Mouse (Mus musculus) liver, embryonic 16.5 days (tissue): ENCODE data around the gene Col26a1. TPM values are rescaled to one million over a fixed set of nuclear protein-coding genes. Genes with fewer than 3 reads are reported as not detected.

Experiments
- ATAC-seq: fragments of 200-750 bp; cut with Nextera tagmentation; 2 replicates; pipeline ENCODE4 v1.8.0; 2017; ENCODE audit warnings: low read depth, mild to moderate bottlenecking, moderate number of reproducible peaks, moderate library complexity
- H3K27ac ChIP-seq: fragments of 300-500 bp; sonication (generic); 2 replicates; pipeline ENCODE4 v1.5.1; 2014; ENCODE audit warnings: mild to moderate bottlenecking, low read length
- H3K27me3 ChIP-seq: fragments of 300-500 bp; sonication (generic); 2 replicates; pipeline ENCODE4 v1.6.1; 2014; ENCODE audit warnings: low read depth, low read length, mixed read lengths; ENCODE audit not compliant: control insufficient read depth, insufficient read depth
- H3K36me3 ChIP-seq: fragments of 300-500 bp; sonication (generic); 2 replicates; pipeline ENCODE4 v1.6.1; 2014; ENCODE audit warnings: mild to moderate bottlenecking; ENCODE audit not compliant: control insufficient read depth, insufficient read depth
- H3K4me1 ChIP-seq: fragments of 300-500 bp; sonication (generic); 2 replicates; pipeline ENCODE4 v1.6.1; 2014; ENCODE audit warnings: low read depth, low read length, mixed read lengths; ENCODE audit not compliant: control insufficient read depth
- H3K4me2 ChIP-seq: fragments of 300-500 bp; sonication (generic); 2 replicates; pipeline ENCODE4 v1.6.1; 2014; ENCODE audit warnings: low read depth, low read length, mixed read lengths
- H3K4me3 ChIP-seq: fragments of 300-500 bp; sonication (generic); 2 replicates; pipeline ENCODE4 v1.5.1; 2014; ENCODE audit warnings: low read depth, mild to moderate bottlenecking, low read length
- H3K9ac ChIP-seq: fragments of 300-500 bp; sonication (generic); 2 replicates; pipeline ENCODE4 v1.6.1; 2014; ENCODE audit warnings: low read depth, low read length
- H3K9me3 ChIP-seq: fragments of 300-500 bp; sonication (generic); replicated peaks from 2 replicates; pipeline ENCODE4 v1.6.1; 2016; ENCODE audit warnings: low read length; ENCODE audit not compliant: control insufficient read depth
- WGBS: fragments of 180-500 bp; shearing (Covaris S2); extraction: QIAGEN DNeasy Blood & Tissue Kit; methylation state at CpG from one replicate; pipeline ENCODE4 v1.1.7; 2014; ENCODE audit not compliant: insufficient replicate concordance; 5-methylcytosine and 5-hydroxymethylcytosine counted together
- polyA plus RNA-seq: library from polyadenylated mRNA; unstranded; fragments of >200 nt; fragmentation: Nextera tagmentation; extraction: Ambion mirVana; gene quantifications from 2 replicates; pipeline ENCODE4 v1.2.1, GENCODE M21; 2015

Gene Col26a1
- polyA plus RNA-seq, 1 experiment from 2014 or later = 0.42 TPM

DNA sequence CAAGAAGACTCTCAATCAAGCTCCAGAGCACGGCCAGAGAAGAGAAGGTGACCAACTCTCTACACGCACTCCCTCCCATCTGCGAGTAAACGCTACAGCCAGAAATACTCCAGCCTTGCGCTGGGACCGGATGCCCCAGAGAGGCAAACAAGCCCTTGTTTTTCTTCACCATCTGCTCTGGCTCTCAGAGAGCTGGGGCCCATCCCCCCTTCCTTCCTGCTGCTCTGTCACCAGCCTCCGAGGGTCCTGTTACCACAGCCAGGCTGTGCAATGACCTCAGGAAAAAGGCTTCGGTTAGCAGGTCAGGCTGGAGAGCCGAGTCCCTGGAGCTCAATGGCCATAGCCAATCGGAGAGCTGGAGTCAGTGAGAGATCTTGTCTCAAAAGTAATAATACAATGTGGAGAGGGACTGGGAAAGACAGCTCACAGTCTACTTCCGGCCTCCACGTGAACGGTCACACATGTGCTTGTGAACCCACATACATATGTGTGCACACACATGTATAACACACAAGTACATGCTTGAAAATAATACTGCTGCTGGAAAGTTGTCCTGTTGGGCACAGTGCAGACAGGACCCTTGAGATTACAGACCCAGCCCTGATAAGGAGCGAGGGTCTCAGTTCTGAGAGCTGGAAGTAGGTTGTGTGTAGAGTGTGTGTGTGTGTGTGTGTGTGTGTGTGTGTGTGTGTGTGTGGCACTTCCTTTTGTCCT lies 18.9 kb downstream of the Col26a1 start:
- Histone ChIP-seq H3K27me3 (no peaks in the 10 kb centered on the region), H3K9ac (no peak overlapping the region), H3K27ac (no peak overlapping the region), H3K4me1 (no peaks in the 10 kb centered on the region), H3K36me3 (no peaks in the 10 kb centered on the region), H3K4me2 (no peak overlapping the region), H3K9me3 (no peaks in the 10 kb centered on the region), H3K4me3 (no peak overlapping the region)
- ATAC-seq = peak; percentile 48; the same call in 1 of the 2 replicates
- 8% methylated on average over 14 of the region's 14 CpGs for WGBS

DNA sequence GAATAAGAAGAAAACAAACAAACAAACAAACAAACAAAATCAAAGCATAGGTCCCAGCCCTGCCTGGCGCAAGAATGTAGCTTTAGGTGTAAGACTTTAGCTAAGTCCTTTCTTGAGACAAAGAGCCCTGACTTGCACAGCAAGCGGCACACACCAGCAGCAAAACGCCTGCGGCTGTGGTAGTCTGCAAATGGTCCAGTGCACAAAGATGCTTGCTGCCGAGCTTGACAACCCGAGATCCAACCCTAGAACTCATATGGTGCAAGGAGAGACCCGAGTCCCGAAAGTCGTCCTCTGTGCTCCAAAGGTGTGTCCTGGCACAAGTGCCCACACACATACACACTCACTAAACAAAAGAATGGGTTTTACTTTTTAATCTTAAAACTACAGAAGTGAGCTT lies 19.7 kb downstream of the Col26a1 start:
- H3K27me3 ChIP-seq = no peaks in the 10 kb centered on the region
- no peak overlapping the region for H3K4me2 ChIP-seq
- H3K9ac ChIP-seq = no peak overlapping the region
- H3K9me3 ChIP-seq = no peaks in the 10 kb centered on the region
- H3K27ac ChIP-seq = no peak overlapping the region
- H3K4me3 ChIP-seq = no peak overlapping the region
- no peak for ATAC-seq
- H3K36me3 ChIP-seq = no peaks in the 10 kb centered on the region
- 54% methylated on average over 9 of the region's 9 CpGs for whole genome bisulfite sequencing
- no peaks in the 10 kb centered on the region for H3K4me1 ChIP-seq

DNA sequence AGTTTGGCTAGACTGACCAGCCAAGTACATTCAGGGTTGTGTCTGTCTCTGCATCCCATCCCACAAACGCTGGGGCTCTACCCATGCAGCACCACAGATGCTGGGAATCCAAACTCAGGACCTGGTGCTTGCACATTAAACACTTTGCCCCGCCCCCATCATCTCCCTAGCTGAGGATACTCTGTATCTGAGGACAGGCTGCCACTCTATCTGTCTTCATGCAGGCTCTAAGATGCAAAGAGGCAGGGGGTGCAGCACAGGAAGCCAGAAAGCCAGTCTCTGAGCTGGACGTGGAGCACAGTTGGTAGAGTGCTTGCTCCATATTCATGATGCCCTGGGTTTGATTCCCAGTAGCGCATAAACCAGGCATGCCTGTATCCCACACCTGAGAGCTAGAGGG lies 20.2 kb downstream of the Col26a1 start:
- H3K27me3 ChIP-seq = no peaks in the 10 kb centered on the region
- no peak overlapping the region for H3K4me3 ChIP-seq
- ATAC-seq = no peak
- no peaks in the 10 kb centered on the region for H3K36me3 ChIP-seq
- no peaks in the 10 kb centered on the region for H3K9me3 ChIP-seq
- no peak overlapping the region for H3K4me2 ChIP-seq
- H3K4me1 ChIP-seq = no peaks in the 10 kb centered on the region
- 43% methylated on average over 4 of the region's 4 CpGs for WGBS
- no peak overlapping the region for H3K9ac ChIP-seq
- H3K27ac ChIP-seq = no peak overlapping the region

DNA sequence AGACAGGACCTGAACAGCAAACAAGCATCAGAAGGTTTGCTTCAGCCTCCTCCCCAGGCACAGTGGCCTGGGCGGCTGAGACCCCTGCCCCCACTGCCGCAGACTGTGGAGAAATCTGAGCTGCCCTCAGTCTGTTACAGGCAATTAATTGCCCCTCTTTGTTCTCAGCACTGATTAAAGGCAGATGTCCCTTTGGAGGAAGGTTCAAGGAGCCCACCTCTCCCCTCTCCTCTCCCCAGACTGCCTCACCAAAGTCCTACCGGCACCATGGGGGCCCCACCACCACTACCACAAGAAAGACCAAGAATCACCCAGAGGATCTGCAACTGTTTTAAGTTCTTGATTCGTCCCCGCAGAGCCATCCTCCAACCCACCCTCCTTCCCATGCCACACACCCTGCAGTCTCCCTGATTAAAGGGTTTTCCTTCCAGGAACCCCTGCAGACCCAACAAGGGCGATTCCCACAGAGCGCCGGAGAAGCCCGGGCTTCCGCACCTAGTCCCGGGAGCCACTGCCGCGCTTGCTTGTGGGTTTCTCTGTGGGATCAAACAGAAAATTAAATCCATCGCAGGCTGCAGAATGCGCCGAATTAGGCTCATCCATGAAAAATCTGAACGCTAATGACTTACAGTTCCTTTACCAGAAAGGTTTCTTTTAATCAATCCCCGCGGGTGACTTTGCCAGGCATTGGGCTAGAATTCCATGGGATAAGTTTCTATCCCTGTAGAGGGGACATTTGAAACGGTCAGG lies 21.6 kb downstream of the Col26a1 start:
- Histone ChIP-seq H3K36me3 (no peaks in the 10 kb centered on the region), H3K27me3 (no peaks in the 10 kb centered on the region), H3K9ac (no peak overlapping the region), H3K9me3 (no peaks in the 10 kb centered on the region), H3K4me3 (no peak overlapping the region), H3K27ac (no peak overlapping the region), H3K4me2 (no peak overlapping the region), H3K4me1 (no peaks in the 10 kb centered on the region)
- ATAC-seq = no peak
- 40% methylated on average over 20 of the region's 20 CpGs for WGBS

DNA sequence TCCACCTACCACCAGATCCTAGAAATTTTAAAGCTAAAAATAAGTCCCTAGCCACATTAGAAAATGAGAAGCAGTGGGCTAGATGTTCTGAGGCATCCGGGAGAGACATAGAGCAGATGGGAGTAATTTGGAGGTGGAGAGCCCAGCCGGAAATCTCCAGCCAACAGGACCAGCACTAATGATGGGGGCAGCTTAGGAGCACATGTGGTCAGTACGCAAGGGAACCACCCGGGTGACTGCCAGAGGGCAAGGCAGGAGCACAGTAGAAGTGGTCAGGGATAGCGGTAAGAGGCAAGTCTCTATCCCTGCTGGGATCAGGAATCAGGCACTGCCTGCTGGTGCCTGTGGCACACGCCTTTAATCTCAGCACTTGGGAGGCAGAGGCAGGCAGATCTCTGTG lies 32.3 kb downstream of the Col26a1 start:
- H3K36me3 ChIP-seq = no peaks in the 10 kb centered on the region
- 62% methylated on average over 6 of the region's 6 CpGs for WGBS
- no peaks in the 10 kb centered on the region for H3K27me3 ChIP-seq
- ATAC-seq = no peak
- no peak overlapping the region for H3K27ac ChIP-seq
- no peak overlapping the region for H3K9ac ChIP-seq
- no peaks in the 10 kb centered on the region for H3K9me3 ChIP-seq
- no peaks in the 10 kb centered on the region for H3K4me1 ChIP-seq
- no peak overlapping the region for H3K4me3 ChIP-seq
- no peak overlapping the region for H3K4me2 ChIP-seq

DNA sequence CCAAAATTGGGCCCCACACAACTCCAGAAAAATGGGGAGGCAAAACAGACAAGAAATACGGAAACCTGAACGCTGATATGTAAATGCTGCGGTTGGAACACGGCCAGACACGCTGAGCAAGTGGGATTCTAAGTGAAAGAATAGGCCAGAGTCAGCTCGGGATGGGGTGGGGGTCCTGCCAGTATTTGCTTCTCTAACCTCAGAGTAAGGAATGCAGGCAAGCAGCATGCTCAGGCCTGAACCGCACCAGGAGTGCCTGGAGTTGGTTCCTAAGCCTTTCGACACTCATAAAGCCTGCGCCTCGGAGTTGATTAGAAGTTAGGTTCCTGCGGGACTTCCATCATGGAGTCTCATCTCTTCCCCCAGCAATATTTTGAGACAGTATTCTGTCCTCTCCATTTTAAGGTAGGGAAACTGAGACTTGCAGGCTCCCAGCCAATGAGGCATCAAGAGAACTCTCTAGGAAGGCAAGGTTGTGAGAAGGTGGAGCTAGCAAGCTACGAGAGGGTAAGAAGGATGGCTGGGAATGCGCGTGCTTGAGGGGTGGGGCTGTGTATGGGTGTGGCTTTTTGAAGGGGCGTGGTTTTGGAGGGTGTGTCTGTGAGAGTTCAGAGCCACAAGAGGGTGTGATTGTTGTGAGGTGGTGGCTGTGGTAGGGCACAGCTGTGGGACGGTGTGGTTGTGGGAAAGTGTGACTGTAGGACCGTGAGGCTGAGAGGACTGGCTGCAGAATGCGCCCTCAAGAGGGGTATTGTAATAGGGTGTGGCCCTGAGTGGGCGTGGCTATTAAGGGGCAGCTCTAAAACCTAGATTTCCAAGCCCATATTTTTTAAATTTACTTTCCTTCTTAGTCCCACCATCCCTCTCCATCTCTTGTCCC lies 36.4 kb downstream of the Col26a1 start:
- Histone ChIP-seq H3K9me3 (no peaks in the 10 kb centered on the region), H3K9ac (no peak overlapping the region), H3K4me3 (no peak overlapping the region), H3K4me2 (no peak overlapping the region), H3K27me3 (no peaks in the 10 kb centered on the region), H3K4me1 (no peaks in the 10 kb centered on the region), H3K36me3 (no peaks in the 10 kb centered on the region), H3K27ac (no peak overlapping the region)
- ATAC-seq = no peak
- 65% methylated on average over 19 of the region's 19 CpGs for WGBS

DNA sequence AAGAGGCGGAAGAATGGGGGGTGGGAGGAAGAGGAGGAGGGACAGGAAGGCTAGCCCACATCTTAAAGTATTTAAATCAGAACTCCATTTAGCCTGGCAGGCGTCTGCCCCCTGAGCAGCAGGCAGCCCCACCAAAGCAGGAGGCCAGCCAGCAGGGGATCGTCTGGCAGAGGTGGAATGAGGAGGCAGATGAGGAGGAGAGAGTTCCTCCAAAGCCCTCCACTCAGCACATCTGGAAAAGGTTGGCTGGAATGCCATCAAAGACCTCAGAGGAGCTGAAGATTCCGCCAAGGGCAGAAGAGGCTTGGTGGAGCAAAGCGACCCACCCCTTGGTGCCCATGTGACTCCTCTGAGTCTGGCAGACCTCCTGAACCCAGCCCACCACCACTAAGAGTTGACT lies 39.1 kb downstream of the Col26a1 start:
- no peaks in the 10 kb centered on the region for H3K9me3 ChIP-seq
- ATAC-seq = no peak
- whole genome bisulfite sequencing = 44% methylated on average over 5 of the region's 5 CpGs
- no peaks in the 10 kb centered on the region for H3K36me3 ChIP-seq
- H3K4me1 ChIP-seq = no peaks in the 10 kb centered on the region
- no peak overlapping the region for H3K4me3 ChIP-seq
- H3K27ac ChIP-seq = no peak overlapping the region
- H3K27me3 ChIP-seq = no peaks in the 10 kb centered on the region
- H3K9ac ChIP-seq = no peak overlapping the region
- no peak overlapping the region for H3K4me2 ChIP-seq

DNA sequence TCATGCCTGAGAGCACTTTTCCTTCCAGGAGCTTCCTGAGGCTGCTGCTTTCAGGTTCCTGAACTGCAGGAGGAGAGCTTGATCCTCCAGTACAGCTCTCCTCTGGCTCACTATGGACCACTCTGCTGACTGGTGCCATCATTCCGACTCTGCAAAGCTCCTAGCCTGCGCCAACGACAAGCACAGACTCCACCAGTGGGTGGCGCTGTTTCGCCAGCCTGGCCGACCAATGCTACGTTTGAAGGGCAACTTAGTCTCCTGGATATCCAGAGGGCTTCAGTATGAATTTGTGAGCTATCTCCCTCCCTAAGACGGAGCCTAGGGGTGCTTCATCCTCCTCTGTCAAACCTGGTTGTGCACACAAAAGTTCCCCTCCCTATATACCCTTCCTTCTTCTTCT lies 43.0 kb downstream of the Col26a1 start:
- no peak overlapping the region for H3K27ac ChIP-seq
- H3K36me3 ChIP-seq = no peaks in the 10 kb centered on the region
- H3K9ac ChIP-seq = no peak overlapping the region
- no peaks in the 10 kb centered on the region for H3K9me3 ChIP-seq
- no peak for ATAC-seq
- WGBS = 9% methylated on average over 8 of the region's 8 CpGs
- H3K4me1 ChIP-seq = no peaks in the 10 kb centered on the region
- no peak overlapping the region for H3K4me3 ChIP-seq
- no peak overlapping the region for H3K4me2 ChIP-seq
- H3K27me3 ChIP-seq = no peaks in the 10 kb centered on the region
